Mouse (Mus musculus): ENCODE measurements around the gene Gm15737.

Gm15737 gene

GRCm38 (mm10) chr6:92875340-92875739 is 6.2 kb downstream of the Gm15737 start:
- no peak for DNase-seq (ENCODE audit: low spot score)

- DNase-seq (ENCODE audit: low spot score) = no peak
These were observed 7.0 kb downstream of the Gm15737 start for GRCm38 (mm10) chr6:92876121-92876520.

GRCm38 (mm10) chr6:92877236-92877635 is 8.1 kb downstream of the Gm15737 start:
- no peak for DNase-seq (ENCODE audit: low spot score)

- no peak for DNase-seq (ENCODE audit: low spot score)
These were observed 9.6 kb downstream of the Gm15737 start for GRCm38 (mm10) chr6:92878771-92879170.

- no peak for DNase-seq (ENCODE audit: low spot score)
These were observed 10.6 kb downstream of the Gm15737 start for GRCm38 (mm10) chr6:92879700-92880265.

GRCm38 (mm10) chr6:92882446-92882845 is 13.3 kb downstream of the Gm15737 start:
- no peak for DNase-seq (ENCODE audit: low spot score)

- DNase-seq (ENCODE audit: low spot score) = no peak
These were observed 14.2 kb downstream of the Gm15737 start for GRCm38 (mm10) chr6:92883131-92883900.

- DNase-seq (ENCODE audit: low spot score) = no peak
These were observed 22.4 kb downstream of the Gm15737 start for GRCm38 (mm10) chr6:92891535-92891934.

GRCm38 (mm10) chr6:92904037-92904436 is 34.9 kb downstream of the Gm15737 start:
- DNase-seq (ENCODE audit: low spot score) = no peak

- DNase-seq (ENCODE audit: low spot score) = no peak
These were observed 35.3 kb downstream of the Gm15737 start for GRCm38 (mm10) chr6:92904491-92904890.

- no peak for DNase-seq (ENCODE audit: low spot score)
These were observed 36.8 kb downstream of the Gm15737 start for GRCm38 (mm10) chr6:92905922-92906321.

GRCm38 (mm10) chr6:92909361-92909760 is 40.2 kb downstream of the Gm15737 start:
- DNase-seq (ENCODE audit: low spot score) = no peak

- DNase-seq (ENCODE audit: low spot score) = no peak
These were observed 41.5 kb downstream of the Gm15737 start for GRCm38 (mm10) chr6:92910611-92911010.

- DNase-seq (ENCODE audit: low spot score) = no peak
These were observed 52.0 kb downstream of the Gm15737 start for GRCm38 (mm10) chr6:92920938-92921689.

GRCm38 (mm10) chr6:92921843-92922242 is 52.7 kb downstream of the Gm15737 start:
- DNase-seq (ENCODE audit: low spot score) = no peak

GRCm38 (mm10) chr6:92924536-92924935 is 55.4 kb downstream of the Gm15737 start:
- DNase-seq (ENCODE audit: low spot score) = no peak

- no peak for DNase-seq (ENCODE audit: low spot score)
These were observed 59.1 kb downstream of the Gm15737 start for GRCm38 (mm10) chr6:92928261-92928660.
